Mouse (Mus musculus): Measurements from ENCODE around the gene Popdc2. TPM values are rescaled to one million over a fixed set of nuclear protein-coding genes. Genes with fewer than 3 reads are reported as not detected.

Gene Popdc2
- 40.2 and 51.2 TPM in 2 replicates for polyA plus RNA-seq (2015; fragmentation: Nextera tagmentation; extraction: Ambion mirVana)

GRCm38 (mm10) chr16:38361933-38362332, at the start of gene Popdc2:
Popdc2 (plus strand) TSS chr16:38362209.

DNA sequence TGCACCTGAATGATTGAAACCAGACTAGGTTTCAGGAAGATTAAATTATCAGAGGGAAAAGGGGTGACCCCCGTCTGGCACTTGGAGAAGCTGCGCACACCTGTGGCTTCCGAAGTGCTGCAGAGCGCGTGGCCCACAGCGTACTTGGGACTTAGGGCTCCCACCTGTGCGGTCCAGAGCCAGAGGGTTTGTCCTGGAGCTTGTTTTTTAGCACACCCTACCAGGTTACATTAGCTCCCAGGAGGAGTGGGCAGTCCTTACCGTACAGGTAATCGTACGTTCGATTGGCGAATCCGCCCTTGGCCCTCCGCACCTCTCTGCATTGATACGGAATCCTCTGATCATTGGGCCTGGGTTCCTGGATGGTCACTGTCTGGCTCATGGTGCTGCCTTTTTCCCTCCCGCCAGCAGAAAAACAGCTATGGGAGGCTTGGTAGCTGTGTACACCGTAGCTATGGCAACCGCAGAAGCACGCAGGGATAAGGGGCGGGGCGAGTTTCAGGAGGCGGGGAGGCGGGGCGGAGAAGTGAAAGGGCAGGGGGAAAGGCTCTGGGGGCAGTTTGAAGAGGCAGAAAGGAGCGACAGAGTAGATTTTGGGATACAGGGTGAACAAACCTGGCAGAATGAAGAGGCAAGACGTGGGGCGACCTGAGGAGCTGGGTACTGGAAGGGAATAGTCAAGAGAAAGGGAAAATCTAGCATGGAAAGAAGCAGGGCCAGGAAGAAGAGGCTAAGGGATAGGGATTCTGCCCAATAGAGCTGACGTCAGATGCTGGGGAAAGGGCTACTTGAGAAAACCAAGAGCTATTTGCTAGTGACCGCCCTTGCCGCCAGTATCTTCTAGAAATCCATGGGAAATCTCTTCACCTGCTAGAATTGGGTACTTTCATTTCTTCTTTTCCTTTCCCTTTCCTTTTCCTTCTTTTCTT, 20.3 kb upstream of the Popdc2 start, which contains the start of gene Maats1:
Gene Maats1 (minus strand): TSS at position 748 of the 929 bp plus-strand sequence.

DNA sequence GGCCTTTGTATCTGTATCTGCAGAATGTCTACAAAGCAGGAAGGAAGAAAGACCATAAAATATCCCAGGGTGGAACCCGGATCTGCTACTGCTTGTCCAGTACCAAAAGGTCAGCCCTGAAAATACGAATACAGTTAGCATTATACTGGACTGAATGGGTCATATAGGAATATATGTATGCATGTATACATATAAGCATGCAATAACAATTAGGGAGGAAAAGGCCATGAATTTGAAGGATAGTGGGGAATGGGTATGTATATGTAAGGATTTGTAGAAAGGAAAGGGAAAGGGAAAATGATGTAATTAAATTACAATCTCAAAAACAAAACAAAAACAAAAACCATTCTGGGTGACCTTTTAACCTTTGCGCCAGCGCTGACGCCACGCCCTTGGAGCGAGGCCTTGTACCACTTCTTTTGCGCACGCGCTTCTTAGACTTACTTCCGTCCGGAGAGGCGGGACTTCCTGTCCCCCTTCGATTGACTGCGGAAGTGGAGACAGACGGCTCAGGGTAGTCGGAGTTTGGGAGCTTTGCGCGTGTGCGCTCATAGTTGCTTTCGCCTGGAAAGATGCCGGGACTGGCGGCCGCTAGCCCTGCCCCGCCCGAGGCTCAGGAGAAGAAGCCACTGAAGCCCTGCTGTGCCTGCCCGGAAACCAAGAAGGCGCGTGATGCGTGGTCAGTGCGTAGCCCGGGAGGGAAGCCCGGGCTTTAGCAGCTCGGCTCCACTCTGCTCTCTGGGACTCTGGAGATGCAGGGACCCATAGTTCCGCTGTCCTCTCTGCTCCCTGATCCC, 15.3 kb upstream of the Popdc2 start, which contains the start of the genes Cox17 and Gm21987:
Gene Cox17 (plus strand): TSS at position 463 of the 797 bp plus-strand sequence.
Gene Gm21987 (plus strand): TSS at position 512 of the 797 bp plus-strand sequence.

Other genes starting within 250 kb of the Popdc2 start
- gene Nr1i2, start 67.4 kb upstream of the Popdc2 start, polyA plus RNA-seq (2015; fragmentation: Nextera tagmentation; extraction: Ambion mirVana): not detected in 2 replicates
- 0.05 and 0.06 TPM in 2 replicates for gene Maats1, start 20.1 kb upstream of the Popdc2 start, polyA plus RNA-seq (2015; fragmentation: Nextera tagmentation; extraction: Ambion mirVana)
- gene Cox17, start 15.2 kb upstream of the Popdc2 start, polyA plus RNA-seq (2015; fragmentation: Nextera tagmentation; extraction: Ambion mirVana): 266 and 297 TPM in 2 replicates
- not detected in 2 replicates for gene Gm21987, start 15.2 kb upstream of the Popdc2 start, polyA plus RNA-seq (2015; fragmentation: Nextera tagmentation; extraction: Ambion mirVana)
- 1.2 and 1.7 TPM in 2 replicates for gene Pla1a, start 70.9 kb downstream of the Popdc2 start, polyA plus RNA-seq (2015; fragmentation: Nextera tagmentation; extraction: Ambion mirVana)
- 66.3 and 83.9 TPM in 2 replicates for gene Adprh, start 90.5 kb downstream of the Popdc2 start, polyA plus RNA-seq (2015; fragmentation: Nextera tagmentation; extraction: Ambion mirVana)
- 0.17 and 0.22 TPM in 2 replicates for gene Cd80, start 93.4 kb downstream of the Popdc2 start, polyA plus RNA-seq (2015; fragmentation: Nextera tagmentation; extraction: Ambion mirVana)
- gene Timmdc1, start 160.5 kb downstream of the Popdc2 start, polyA plus RNA-seq (2015; fragmentation: Nextera tagmentation; extraction: Ambion mirVana): 30.5 and 32.8 TPM in 2 replicates
- 12.1 and 12.6 TPM in 2 replicates for gene Poglut1, start 188.0 kb downstream of the Popdc2 start, polyA plus RNA-seq (2015; fragmentation: Nextera tagmentation; extraction: Ambion mirVana)
- 33.9 and 40.7 TPM in 2 replicates for gene Tmem39a, start 196.5 kb downstream of the Popdc2 start, polyA plus RNA-seq (2015; fragmentation: Nextera tagmentation; extraction: Ambion mirVana)

Measured in skeletal muscle tissue, postnatal 0 days (tissue).